Mouse (Mus musculus) stomach, postnatal 0 days (tissue): Measurements from ENCODE around the gene Wdr45b.

Experiments used
- CTCF ChIP-seq: IDR thresholded peaks from 2 replicates; pipeline ENCODE4 v1.5.1; 2016; ENCODE audit warnings: antibody characterized with exemption, low read depth, mild to moderate bottlenecking, moderate library complexity
- EP300 ChIP-seq: optimal IDR thresholded peaks from 2 replicates; pipeline ENCODE3; 2016; ENCODE audit warnings: antibody characterized with exemption

DNA sequence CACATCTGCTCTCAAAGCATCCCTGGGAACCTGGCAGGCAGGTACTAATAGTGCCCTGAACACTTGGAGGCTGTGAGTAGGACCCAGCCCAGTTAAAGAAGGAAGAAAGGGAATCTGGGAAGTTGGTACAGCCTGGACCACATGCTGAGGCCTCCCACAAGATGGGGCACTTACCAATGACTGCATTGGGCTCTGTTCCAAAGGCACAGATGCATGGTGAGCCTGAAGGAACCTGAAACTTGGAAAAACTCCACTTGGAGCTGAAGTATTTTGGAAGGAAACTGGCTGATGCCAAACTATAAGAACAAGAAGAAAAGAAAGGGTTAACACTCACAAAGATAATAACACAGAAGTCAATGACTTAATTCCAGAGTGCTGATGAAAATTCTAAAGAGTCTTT is 25.6 kb downstream of the Wdr45b start:
- no peak for TF ChIP-seq CTCF
- TF ChIP-seq EP300 = no peak
